Mouse (Mus musculus): ENCODE results near the gene Tctn1. TPM values are rescaled to one million over a fixed set of nuclear protein-coding genes. Genes with fewer than 3 reads are reported as not detected.

The Tctn1 gene
- 28.1 and 30.6 TPM in 2 replicates for polyA plus RNA-seq (2012; rRNA removed; ENCODE audit: low replicate concordance)

DNA sequence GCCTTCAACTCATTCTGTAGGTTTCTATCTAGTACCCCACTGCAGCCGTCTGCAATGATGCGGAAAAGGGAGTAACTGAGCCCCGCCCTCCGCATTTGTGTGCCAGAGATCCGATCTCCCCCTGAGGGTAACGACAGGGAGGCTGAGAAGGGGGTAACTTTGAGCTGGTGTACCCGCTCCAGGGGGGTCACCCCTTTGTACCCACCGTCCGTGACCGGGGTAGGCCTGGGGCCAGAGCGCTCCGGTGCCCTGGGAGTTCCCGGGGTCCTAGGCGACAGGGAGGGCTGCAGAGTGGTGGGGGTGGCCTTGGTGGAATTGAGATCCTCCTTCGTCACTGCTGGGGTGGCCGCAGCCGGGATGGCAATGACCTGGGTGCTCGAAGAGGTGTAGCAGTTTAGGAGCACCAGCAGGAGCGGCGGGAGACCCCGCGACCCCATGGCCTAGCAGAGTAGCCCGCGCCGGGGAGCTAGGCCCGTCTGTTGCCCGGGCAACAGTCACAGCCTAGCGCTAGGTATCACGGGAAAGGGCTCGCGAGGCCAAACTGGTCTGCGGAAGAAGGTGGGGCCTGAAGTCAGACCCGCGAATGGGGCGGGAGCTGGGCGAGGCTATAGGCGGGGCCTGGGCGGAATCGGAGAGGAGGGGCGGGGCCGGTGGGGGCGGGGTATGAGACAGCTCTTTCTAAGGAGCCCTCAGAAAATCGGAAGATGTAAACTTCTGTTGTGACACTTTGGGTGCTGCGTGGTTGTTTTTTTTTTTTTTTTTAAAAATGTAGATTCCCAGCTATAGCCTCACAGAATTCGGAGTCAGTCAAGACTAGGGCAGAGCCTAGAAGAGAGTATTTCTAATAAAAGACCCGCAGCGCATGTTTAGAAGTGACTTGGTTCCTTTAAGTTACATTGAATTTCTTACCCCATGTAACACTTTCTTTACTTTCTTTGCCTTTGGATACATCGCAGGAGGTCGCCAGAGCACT, at the start of gene Tctn1:
Tctn1 (minus strand) TSS at position 528 of the 973 bp plus-strand sequence.

DNA sequence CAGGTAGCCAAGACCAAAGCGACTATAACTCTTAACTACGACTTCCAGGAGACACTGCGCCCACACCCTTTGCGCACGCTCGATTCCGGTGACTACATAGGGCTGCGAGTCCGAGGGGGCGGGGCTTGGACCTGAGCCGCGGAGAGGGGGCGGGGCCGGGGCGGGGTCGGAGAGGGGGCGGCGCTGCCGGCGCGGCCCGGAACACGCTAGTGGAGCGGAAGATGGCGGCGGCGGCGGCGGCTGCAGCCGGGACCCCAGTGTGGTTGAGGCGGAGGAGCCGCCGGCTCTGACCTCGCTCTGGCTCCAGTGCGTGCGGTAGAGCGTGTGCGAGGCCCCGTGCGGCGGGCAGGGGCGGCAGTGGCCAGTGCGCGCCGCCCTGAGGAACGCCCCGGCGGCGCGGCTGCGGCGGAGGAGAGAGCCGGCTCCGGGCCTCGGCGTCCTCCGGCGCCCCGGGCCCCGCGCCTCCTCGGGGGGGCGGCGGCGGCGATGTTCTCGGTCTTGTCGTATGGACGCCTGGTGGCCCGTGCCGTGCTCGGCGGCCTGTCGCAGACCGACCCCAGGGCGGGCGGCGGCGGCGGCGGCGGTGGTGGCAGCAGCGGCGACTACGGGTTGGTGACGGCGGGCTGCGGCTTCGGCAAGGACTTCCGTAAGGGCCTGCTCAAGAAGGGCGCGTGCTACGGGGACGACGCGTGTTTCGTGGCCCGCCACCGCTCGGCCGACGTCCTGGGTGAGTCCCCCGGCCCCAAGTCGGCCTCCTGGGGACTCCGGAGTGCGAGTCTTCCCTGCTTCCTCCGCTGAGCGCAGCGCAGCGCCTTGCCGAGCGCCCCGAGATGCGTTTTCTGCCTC, 20.1 kb upstream of the Tctn1 start, which contains the start of gene Pptc7:
Pptc7 (plus strand) TSS at position 183 of the 846 bp plus-strand sequence.

GRCm38 (mm10) chr5:122206475-122206874, 57.8 kb downstream of the Tctn1 start, which contains the start of gene Hvcn1:
Gene Hvcn1, plus strand, starts transcription at chr5:122206804.

Other genes starting within 250 kb of the Tctn1 start
- gene Cux2, start 214.4 kb downstream of the Tctn1 start, polyA plus RNA-seq (2012; rRNA removed; ENCODE audit: low replicate concordance), result 0.27 and 0.60 TPM in 2 replicates
- gene Myl2, start 163.5 kb downstream of the Tctn1 start, polyA plus RNA-seq (2012; rRNA removed; ENCODE audit: low replicate concordance), result 5.7 TPM in 1 of 2 replicates, not detected in the other
- gene Ccdc63, start 123.6 kb downstream of the Tctn1 start, polyA plus RNA-seq (2012; rRNA removed; ENCODE audit: low replicate concordance), result 0.10 TPM in 1 of 2 replicates, not detected in the other
- 70.2 and 75.3 TPM in 2 replicates for gene Ppp1cc, start 106.2 kb downstream of the Tctn1 start, polyA plus RNA-seq (2012; rRNA removed; ENCODE audit: low replicate concordance)
- 76.5 and 101 TPM in 2 replicates for gene Hvcn1, start 57.7 kb downstream of the Tctn1 start, polyA plus RNA-seq (2012; rRNA removed; ENCODE audit: low replicate concordance)
- 27.0 and 34.2 TPM in 2 replicates for gene Pptc7, start 19.9 kb upstream of the Tctn1 start, polyA plus RNA-seq (2012; rRNA removed; ENCODE audit: low replicate concordance)
- gene Rad9b, start 89.8 kb upstream of the Tctn1 start, polyA plus RNA-seq (2012; rRNA removed; ENCODE audit: low replicate concordance), result 4.3 and 9.5 TPM in 2 replicates
- 31.2 and 61.1 TPM in 2 replicates for gene Vps29, start 89.9 kb upstream of the Tctn1 start, polyA plus RNA-seq (2012; rRNA removed; ENCODE audit: low replicate concordance)
- 27.6 and 62.0 TPM in 2 replicates for gene Gpn3, start 107.4 kb upstream of the Tctn1 start, polyA plus RNA-seq (2012; rRNA removed; ENCODE audit: low replicate concordance)
- 17.4 and 21.1 TPM in 2 replicates for gene Fam216a, start 107.9 kb upstream of the Tctn1 start, polyA plus RNA-seq (2012; rRNA removed; ENCODE audit: low replicate concordance)
- 98.2 and 102 TPM in 2 replicates for gene Arpc3, start 127.4 kb upstream of the Tctn1 start, polyA plus RNA-seq (2012; rRNA removed; ENCODE audit: low replicate concordance)
- 24.2 and 24.7 TPM in 2 replicates for gene Anapc7, start 157.2 kb upstream of the Tctn1 start, polyA plus RNA-seq (2012; rRNA removed; ENCODE audit: low replicate concordance)
- 48.5 and 50.7 TPM in 2 replicates for gene Atp2a2, start 237.8 kb upstream of the Tctn1 start, polyA plus RNA-seq (2012; rRNA removed; ENCODE audit: low replicate concordance)